Mouse (Mus musculus): Measurements from ENCODE around the gene Tshz2.

- no peak for TF ChIP-seq CTCF (IDR thresholded peaks at IDR 0.05; ENCODE audit: control insufficient read depth, insufficient read depth, insufficient read length)
- no peak for TF ChIP-seq USF1 (IDR thresholded peaks at IDR 0.05; ENCODE audit: low read depth)
- no peak for TF ChIP-seq MYOD1 (IDR thresholded peaks at IDR 0.05; ENCODE audit: control insufficient read depth, insufficient read length, low read depth)
- no peak for TF ChIP-seq MAX (IDR thresholded peaks at IDR 0.05)
- no peak for TF ChIP-seq MYOG (IDR thresholded peaks at IDR 0.05; ENCODE audit: control insufficient read depth, extremely low read depth, insufficient read length)
Observed at GRCm38 (mm10) chr2:169583476-169583875, 49.3 kb upstream of the Tshz2 start.
